Mouse (Mus musculus) urinary bladder, postnatal 14 days (tissue): ENCODE data around the gene Wdr75.
A peak's percentile ranks its signal among the peaks of the same experiment; 100 is the strongest.

Experiments
- DNase-seq: peaks from one replicate; pipeline ENCODE4 v3.0.0; 2021; ENCODE audit warnings: low spot score

Wdr75 gene

DNA sequence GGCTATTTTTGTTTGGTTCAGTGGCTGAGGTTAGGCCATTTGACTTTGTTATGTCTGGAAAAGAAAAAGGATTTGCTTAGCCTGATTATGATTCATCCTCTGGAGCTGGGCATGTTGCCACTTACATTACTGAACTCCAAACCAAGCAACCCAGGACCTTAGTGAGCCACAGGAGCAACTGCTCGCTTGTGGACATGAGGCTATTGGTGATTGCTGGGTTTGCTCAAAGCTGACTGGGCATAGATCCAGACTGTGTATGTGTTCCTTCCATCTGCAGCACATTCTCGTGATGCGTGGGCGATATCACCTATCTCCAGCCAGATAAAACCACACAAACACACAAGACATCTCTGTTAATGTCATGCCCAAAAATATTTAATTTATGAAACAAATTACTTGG is 42.8 kb downstream of the Wdr75 start:
- peak; percentile 83 for DNase-seq

DNA sequence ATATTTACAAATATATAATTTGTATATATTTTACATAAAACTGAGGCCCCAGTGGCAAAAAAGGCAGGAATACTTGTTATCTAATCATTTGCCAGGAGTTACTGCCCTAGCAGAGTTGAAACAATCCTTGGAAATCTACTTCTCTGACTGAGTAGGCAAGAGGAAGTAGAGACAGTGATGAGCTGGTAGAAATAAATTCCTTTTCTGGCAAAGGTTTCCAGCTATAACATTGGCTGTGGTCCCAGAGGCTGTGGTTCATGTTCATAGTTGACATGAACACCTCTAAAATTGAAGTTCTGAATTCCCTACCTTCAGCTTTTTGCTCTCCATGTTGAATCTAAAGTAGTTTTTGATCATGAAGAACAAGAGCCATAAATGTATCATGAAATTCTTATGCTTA is 43.3 kb downstream of the Wdr75 start:
- no peak for DNase-seq

DNA sequence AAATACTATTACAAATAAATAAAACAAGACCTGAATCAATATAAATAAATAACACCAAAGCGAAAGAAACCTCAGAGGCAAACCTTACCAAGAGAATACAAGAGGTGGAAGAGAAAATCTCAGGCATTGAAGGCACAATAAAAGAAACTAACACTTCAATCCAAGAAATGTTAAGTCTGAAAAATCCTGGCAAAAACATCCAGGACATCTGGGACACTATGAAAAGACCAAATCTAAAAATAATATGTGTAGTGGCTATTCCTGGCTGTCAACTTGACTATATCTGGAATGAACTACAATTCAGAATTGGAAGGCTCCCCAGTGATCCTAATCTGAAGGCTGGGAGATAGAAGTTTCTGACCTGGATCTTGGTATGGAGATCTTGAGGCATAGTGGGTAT is 50.5 kb downstream of the Wdr75 start:
- DNase-seq = no peak

DNA sequence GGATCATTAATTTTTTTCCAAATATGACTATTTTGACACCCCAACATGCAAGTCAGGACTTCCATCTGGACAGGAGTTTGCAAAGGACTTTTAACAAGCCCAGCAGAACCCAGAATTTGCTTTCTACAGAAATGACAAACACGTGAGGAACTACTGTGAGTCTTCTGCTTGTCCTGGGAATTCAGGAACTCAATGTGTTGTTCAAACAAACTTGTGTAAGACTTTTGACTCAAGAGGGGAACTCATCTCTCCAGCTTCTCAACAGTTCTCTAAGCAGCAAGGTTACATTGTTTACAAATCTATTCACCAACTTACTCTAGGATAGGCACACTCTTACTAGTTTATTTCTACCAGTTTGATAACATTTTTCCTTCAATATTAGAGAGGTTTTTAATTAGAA is 63.1 kb downstream of the Wdr75 start:
- no peak for DNase-seq

DNA sequence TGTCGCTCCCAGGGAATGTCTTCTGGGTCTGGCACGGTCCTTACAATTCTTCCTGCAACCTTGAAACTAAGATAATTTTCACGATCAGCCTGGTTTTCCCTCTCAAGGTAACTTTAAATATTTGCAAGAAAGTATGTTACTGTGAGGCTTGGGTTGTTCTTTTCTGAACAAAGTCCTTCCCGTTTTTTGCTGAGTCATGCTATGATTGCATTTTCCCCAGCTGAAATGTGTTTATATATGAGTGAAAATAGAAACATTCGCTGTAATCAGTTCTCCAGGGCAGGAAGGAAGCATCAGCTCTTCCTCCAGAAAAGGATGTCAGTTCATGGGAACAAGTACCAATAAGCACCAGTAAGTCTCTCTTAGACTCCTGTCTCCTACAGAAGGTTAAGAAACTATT is 65.4 kb downstream of the Wdr75 start:
- no peak for DNase-seq

DNA sequence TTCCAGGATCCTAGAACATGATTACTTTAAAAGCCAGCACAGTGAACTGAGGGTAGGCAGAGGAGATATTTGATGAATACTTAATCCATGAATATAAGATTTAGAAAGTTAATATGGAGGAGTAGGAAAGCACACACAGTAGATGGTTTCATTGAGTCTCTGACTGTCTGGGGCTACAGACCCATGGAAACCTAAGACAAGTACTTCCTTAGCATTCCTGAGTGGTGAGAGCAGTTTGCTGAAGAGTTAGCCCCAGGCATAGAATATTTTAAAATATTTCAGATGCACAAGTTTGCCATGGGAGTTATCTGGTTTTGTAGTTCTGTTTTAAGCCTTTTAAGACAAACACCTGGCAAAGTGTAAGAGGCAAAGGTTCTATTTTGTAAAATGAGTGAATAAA is 66.2 kb downstream of the Wdr75 start:
- no peak for DNase-seq

DNA sequence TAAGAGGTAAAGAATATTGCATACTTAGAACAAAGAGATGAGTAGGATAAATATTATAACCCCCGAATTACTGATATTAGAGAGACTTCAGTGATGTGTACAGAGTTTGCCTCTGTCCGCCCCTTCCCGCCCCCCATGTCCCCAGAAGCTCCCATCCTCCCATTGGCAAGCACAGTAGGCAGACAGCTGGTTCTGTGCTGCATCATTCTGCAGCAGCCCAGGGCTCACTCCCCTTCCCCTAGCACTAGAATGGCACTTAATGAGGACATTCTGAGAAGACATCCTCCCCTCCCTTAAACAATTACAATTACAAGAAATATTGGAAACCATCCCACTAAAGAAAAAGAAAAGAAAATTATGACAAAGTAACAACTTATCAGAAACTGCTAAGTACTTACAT is 68.7 kb downstream of the Wdr75 start:
- DNase-seq = no peak

DNA sequence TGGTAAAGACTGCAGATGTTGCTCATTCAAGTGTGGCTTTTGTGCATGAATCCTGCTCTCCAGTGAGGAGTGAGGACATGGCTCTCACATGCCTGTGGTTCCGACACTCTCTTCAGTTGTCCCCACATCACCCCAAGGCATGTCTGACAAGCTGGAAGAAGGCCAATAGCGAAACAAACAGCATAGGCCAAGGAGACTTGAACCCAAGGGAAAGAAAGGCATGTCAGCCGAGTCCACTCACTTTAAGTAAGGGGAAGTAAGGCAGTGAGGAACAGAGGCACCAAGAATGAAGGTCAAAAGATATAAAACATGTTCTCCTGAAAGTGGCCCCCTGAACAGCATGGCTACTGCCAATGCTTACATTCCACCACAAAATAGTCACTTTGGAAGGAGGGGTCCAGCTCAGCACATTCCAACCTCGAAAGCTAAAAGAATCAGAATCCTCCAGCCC is 69.6 kb downstream of the Wdr75 start:
- no peak for DNase-seq

DNA sequence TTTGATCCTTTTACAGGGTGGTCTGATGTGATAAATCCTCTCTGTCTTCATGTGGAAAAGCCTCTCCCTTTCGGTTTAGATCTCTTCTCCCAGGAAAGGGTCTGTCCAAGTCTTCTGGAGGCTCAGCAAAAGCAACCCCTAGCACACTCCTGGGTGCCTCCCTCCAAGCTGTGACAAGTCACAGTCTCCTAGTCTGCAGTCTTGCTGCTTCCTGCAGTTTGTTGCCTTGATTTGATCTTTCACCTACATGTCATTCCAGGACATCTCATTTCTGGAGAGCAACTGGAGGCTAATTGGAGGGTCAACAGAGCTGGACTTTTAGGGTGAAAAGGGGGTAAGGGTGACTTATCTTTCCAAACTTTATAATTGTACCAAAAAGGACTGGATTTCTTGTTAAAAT is 70.3 kb downstream of the Wdr75 start:
- no peak for DNase-seq

DNA sequence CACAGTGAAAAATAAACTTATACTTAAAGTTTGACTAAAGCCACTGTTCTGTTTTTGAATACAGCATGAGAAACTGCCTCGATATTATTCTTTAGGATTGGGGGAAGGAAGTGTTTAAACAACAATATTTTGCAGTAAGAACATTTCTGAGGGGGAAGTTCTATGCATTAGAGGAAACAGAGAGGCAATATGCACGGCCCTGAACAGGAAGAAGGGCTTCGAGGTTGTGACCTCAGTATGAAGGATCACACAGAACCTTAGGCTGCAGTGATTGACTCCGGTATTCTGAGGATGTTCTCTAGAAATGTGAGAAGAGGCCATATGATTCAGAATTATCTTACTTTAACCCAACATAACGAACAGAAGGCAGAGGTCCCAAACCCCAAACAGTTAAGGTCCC is 70.8 kb downstream of the Wdr75 start:
- no peak for DNase-seq

DNA sequence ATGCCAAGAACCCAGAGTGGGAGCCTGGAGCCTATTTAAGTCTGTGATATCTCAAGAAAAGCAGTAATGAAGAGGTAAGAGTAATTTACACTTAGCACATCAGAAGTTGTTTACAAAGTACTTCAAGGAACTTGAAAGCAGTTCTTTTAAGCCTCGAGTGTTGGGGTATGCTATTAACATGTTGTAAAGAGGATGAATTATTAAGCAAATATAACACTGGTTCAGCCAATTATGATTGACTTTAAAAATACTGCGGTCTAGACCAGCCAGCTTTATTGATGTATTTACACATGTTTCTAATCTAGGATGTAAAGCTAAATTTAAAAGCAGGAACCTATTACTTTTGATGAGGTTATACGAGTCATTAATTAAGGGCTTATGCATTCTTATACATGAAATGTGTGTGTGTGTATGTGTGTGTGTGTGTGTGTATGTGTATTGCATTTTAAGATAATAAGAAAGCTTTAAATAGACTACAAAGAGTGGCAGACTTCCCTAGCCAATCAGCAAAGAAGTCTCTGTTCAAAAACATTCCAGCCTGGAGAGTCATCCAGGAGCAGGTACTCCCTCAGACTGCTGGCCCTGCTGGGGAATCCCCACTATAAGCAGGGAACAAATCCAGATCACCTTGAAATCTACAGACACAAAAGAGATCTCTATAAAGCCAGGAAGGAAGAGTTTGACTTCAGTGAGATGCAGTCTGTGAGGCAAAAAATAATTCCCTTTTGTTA is 71.5 kb downstream of the Wdr75 start:
- DNase-seq = no peak

DNA sequence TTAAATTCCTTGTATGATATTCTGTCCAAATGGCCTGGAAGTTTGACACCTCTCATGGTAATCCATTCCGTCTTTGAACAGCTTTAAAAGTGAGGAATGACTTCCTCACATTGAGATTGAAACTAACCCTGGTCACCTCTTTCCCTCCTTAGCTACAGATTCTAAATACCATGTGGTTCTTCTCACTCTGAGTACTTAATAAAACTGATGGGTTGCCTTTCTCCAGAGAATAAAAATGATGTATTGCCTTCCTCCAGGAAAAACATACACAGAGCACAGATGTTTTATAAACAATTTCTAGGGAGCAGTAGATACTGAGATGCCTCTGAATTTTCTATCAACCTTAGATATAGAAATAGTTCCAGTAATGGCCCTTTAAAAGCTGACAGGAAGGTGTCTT is 73.1 kb downstream of the Wdr75 start:
- no peak for DNase-seq

DNA sequence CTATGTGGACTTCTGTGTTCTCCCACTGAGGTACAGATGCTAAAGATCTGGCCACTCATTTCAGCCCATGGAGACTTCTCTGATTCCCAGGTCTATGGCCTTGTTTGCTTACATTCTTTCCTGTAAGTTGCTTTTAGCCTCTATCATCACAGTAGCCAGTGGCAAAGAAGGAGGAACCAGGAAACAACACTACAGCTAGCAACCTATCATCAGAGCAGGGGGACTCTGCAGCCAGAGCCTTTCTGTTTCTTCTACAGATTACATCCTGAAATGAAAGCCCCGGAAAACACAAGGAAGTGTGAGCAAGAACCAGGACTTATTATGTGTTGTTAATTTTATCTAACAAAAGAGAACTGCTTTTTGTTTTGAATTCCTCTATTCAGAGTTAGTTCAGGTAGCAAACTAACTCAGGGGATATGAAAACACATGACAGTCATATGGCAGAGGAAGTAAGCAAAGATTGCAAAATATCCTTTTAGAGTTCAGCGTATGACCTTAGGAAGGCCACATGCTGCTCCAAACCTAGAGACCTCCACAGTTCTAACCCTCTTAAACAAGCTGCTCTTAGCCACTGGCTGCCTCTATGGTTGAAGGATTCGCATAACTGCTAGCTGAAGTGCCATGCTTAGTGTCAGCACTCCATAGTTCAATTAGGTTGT is 73.6 kb downstream of the Wdr75 start:
- no peak for DNase-seq
